Mouse (Mus musculus) liver, postnatal 0 days (tissue): ENCODE data around the gene Car5b.

Experiments used
- CTCF ChIP-seq: sonication (generic); IDR thresholded peaks from 2 replicates; pipeline ENCODE4 v1.5.1; 2016; ENCODE audit warnings: antibody characterized with exemption, low read depth
- EP300 ChIP-seq: IDR thresholded peaks from 2 replicates; pipeline ENCODE4 v1.6.1; 2016; ENCODE audit warnings: antibody characterized with exemption, low read depth, mild to moderate bottlenecking

DNA sequence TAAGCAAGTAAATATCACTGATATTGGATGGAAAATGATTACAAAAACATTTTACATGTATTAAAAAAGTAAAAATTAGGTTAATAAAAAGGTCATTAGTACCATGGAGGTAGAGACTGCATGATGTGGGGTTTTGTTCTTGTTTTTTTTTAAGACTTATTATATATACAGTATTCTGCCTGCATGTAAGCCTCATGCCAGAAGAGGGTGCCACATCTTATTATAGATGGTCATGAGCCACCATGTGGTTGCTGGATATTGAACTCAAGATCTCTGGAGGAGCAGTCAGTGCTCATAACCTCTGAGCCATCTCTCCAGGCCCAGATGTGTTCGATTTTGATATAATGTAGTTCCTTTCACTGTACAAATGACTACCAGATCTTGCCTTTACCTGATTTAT is 27.9 kb downstream of the Car5b start:
- 0 out of 2 replicates have a peak, but pooled peaks have one; percentile 21 for TF ChIP-seq CTCF
- TF ChIP-seq EP300: no peak
